Mouse (Mus musculus): ENCODE results near the gene Tbc1d19.

The Tbc1d19 gene

GRCm38 (mm10) chr5:53953216-53953615 is 143.8 kb downstream of the Tbc1d19 start:
- DNase-seq (ENCODE audit: low spot score): no peak
